In the genomic region with DNA sequence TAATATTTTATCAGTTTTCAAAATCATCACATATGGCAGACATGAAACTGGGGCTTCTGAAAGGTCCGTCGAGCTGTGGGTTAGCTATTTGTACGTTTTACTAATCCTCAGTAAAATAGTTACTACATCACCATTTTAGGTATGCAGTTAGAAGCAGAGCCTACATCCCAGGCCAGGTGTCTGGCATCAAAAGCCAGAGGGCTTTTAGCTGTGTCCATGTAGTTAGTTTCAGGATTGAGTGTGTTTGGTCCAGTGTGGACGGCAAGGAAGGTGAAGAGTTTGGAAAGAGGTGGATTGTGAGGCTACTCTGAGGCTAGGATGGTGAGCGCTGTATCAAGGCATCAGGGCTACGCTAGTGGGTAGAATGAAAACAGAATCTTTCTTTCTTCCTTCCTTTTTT, we compare ENCODE assay signal across 18 mouse cellular contexts. TPM values are rescaled to one million over a fixed set of nuclear protein-coding genes. Genes with fewer than 3 reads are reported as not detected.
DNase-seq lines count a peak whose midpoint lies in the region; ATAC-seq and TF ChIP-seq lines count a peak whose summit lies in the region.
"Had no signal": no experiment of that assay in that cellular context is flagged by ENCODE, and none has a peak within 500 bp of the region (broad histone marks: within the 10 kb centered on the region; RNA-seq: fewer than 3 reads in every experiment).

No protein-coding gene starts in this region.

- H3K4me2 ChIP-seq in hindbrain, embryonic 13.5 days = peak overlapping the region; percentile 93; the same call in 1 of the 2 replicates
- no peak overlapping the region for H3K4me2 ChIP-seq in hindbrain, embryonic 16.5 days (ENCODE audit: low read length)
- H3K4me2 ChIP-seq in limb, embryonic 13.5 days (replicated peaks) = peak overlapping the region; percentile 92; the same call in 1 of the 2 replicates
- peak overlapping the region; percentile 16; the same call in 1 of the 2 replicates for H3K4me2 ChIP-seq in limb, embryonic 14.5 days (replicated peaks; ENCODE audit: low read depth, low read length, severe bottlenecking)

- H3K27ac ChIP-seq in hindbrain, embryonic 13.5 days = no peak overlapping the region
- no peak overlapping the region for H3K27ac ChIP-seq in hindbrain, embryonic 16.5 days (ENCODE audit: low read depth, low read length)
- H3K27ac ChIP-seq in limb, embryonic 13.5 days = no peak overlapping the region
- no peak overlapping the region for H3K27ac ChIP-seq in limb, embryonic 10.5 days
- H3K27ac ChIP-seq in MEL (ENCODE audit: control insufficient read depth, low read depth, low read length) = no peak overlapping the region
- H3K27ac ChIP-seq in limb, embryonic 14.5 days (replicated peaks; ENCODE audit: low read depth, low read length) = no peak overlapping the region
- H3K27ac ChIP-seq: macrophage had no signal

- H3K36me3 ChIP-seq in hindbrain, embryonic 13.5 days = no peaks in the 10 kb centered on the region
- no peaks in the 10 kb centered on the region for H3K36me3 ChIP-seq in hindbrain, embryonic 16.5 days (ENCODE audit: control insufficient read depth, insufficient read depth, low read length)
- no peaks in the 10 kb centered on the region for H3K36me3 ChIP-seq in limb, embryonic 13.5 days
- H3K36me3 ChIP-seq in limb, embryonic 10.5 days = peaks cover 3% of the 10 kb centered on the region; the same call in 1 of the 2 replicates
- peaks cover 12 to 35% of the 10 kb centered on the region in 2 experiments for H3K36me3 ChIP-seq in MEL (ENCODE audit: control insufficient read depth in 1 of 2, insufficient read depth in 2 of 2, low read length in 2 of 2)
- no peaks in the 10 kb centered on the region for H3K36me3 ChIP-seq in limb, embryonic 14.5 days (ENCODE audit: control insufficient read depth, insufficient read depth, low read length)

- H3K4me1 ChIP-seq in hindbrain, embryonic 13.5 days (replicated peaks) = peaks cover 48% of the 10 kb centered on the region
- H3K4me1 ChIP-seq in hindbrain, embryonic 16.5 days (ENCODE audit: control insufficient read depth, insufficient read depth, low read depth, low read length) = peaks cover 24% of the 10 kb centered on the region
- peaks cover 46% of the 10 kb centered on the region for H3K4me1 ChIP-seq in limb, embryonic 13.5 days
- H3K4me1 ChIP-seq in limb, embryonic 10.5 days = peaks cover 35% of the 10 kb centered on the region
- peaks cover 12 to 13% of the 10 kb centered on the region in 2 experiments for H3K4me1 ChIP-seq in MEL (ENCODE audit: control insufficient read depth in 1 of 2, insufficient read depth in 2 of 2, low read length in 2 of 2)
- peaks cover 31% of the 10 kb centered on the region for H3K4me1 ChIP-seq in limb, embryonic 14.5 days (ENCODE audit: control insufficient read depth, insufficient read depth, low read length)

- H3K27me3 ChIP-seq in hindbrain, embryonic 13.5 days = no peaks in the 10 kb centered on the region
- no peaks in the 10 kb centered on the region for H3K27me3 ChIP-seq in hindbrain, embryonic 16.5 days (replicated peaks; ENCODE audit: control insufficient read depth, insufficient read depth, low read length)
- no peaks in the 10 kb centered on the region for H3K27me3 ChIP-seq in limb, embryonic 13.5 days
- peaks cover 8% of the 10 kb centered on the region; the same call in 1 of the 2 replicates for H3K27me3 ChIP-seq in limb, embryonic 10.5 days (ENCODE audit: low read depth, poor library complexity, severe bottlenecking)
- no peaks in the 10 kb centered on the region for H3K27me3 ChIP-seq in MEL (ENCODE audit: control insufficient read depth in 1 of 2, insufficient read depth in 2 of 2, low read length in 2 of 2)
- H3K27me3 ChIP-seq in limb, embryonic 14.5 days (ENCODE audit: control insufficient read depth, insufficient read depth, low read length) = no peaks in the 10 kb centered on the region

- no peak for ATAC-seq in hindbrain, embryonic 13.5 days (ENCODE audit: low FRiP score)
- no peak for ATAC-seq in hindbrain, embryonic 16.5 days
- ATAC-seq in limb, embryonic 13.5 days (ENCODE audit: low FRiP score, low read depth) = no peak
- no peak for ATAC-seq in limb, embryonic 14.5 days (ENCODE audit: low FRiP score, low read depth)
- ATAC-seq: forebrain, embryonic 16.5 days had no signal

- peak overlapping the region; percentile 39; the same call in 1 of the 2 replicates for H3K9ac ChIP-seq in hindbrain, embryonic 13.5 days
- no peak overlapping the region for H3K9ac ChIP-seq in hindbrain, embryonic 16.5 days (ENCODE audit: low read depth, low read length)
- no peak overlapping the region for H3K9ac ChIP-seq in limb, embryonic 13.5 days
- H3K9ac ChIP-seq in MEL (ENCODE audit: control insufficient read depth, low read depth, low read length, poor library complexity, severe bottlenecking) = no peak overlapping the region
- no peak overlapping the region for H3K9ac ChIP-seq in limb, embryonic 14.5 days (ENCODE audit: low read depth, low read length, severe bottlenecking)

- H3K9me3 ChIP-seq in hindbrain, embryonic 13.5 days = no peaks in the 10 kb centered on the region
- no peaks in the 10 kb centered on the region for H3K9me3 ChIP-seq in hindbrain, embryonic 16.5 days (ENCODE audit: control insufficient read depth, low read length)
- no peaks in the 10 kb centered on the region for H3K9me3 ChIP-seq in limb, embryonic 13.5 days
- H3K9me3 ChIP-seq in limb, embryonic 10.5 days (replicated peaks) = no peaks in the 10 kb centered on the region
- no peaks in the 10 kb centered on the region for H3K9me3 ChIP-seq in MEL (replicated peaks; ENCODE audit: insufficient read depth, low read length)
- H3K9me3 ChIP-seq in limb, embryonic 14.5 days (ENCODE audit: control insufficient read depth, low read length) = no peaks in the 10 kb centered on the region
- H3K9me3 ChIP-seq: G1E had no signal

- no peak for TF ChIP-seq CTCF in MEL (IDR thresholded peaks at IDR 0.05 in 2 of 3, conservative IDR thresholded peaks at IDR 0.05 in 1 of 3; ENCODE audit: control insufficient read depth in 1 of 3, insufficient read depth in 1 of 3, low read depth in 2 of 3, low read length in 3 of 3, poor library complexity in 1 of 3, severe bottlenecking in 1 of 3)

- TF ChIP-seq RAD21 in MEL (IDR thresholded peaks at IDR 0.05; ENCODE audit: low read depth, low read length) = no peak

- H3K4me3 ChIP-seq in hindbrain, embryonic 13.5 days = no peak overlapping the region
- H3K4me3 ChIP-seq in hindbrain, embryonic 16.5 days (ENCODE audit: low read length) = no peak overlapping the region
- no peak overlapping the region for H3K4me3 ChIP-seq in limb, embryonic 13.5 days
- H3K4me3 ChIP-seq in limb, embryonic 10.5 days = no peak overlapping the region
- H3K4me3 ChIP-seq in MEL (ENCODE audit: control insufficient read depth in 1 of 2, insufficient read depth in 1 of 2, low read depth in 2 of 2, low read length in 2 of 2) = no peak overlapping the region
- no peak overlapping the region for H3K4me3 ChIP-seq in limb, embryonic 14.5 days (replicated peaks; ENCODE audit: low read length)

- no peak for TF ChIP-seq EP300 in MEL (IDR thresholded peaks at IDR 0.05; ENCODE audit: low read depth in 1 of 2, low read length in 2 of 2)

- DNase-seq in limb, embryonic 10.5 days (ENCODE audit: low spot score) = no peak
- DNase-seq in MEL (ENCODE audit: low read depth, low spot score) = no peak
- DNase-seq in limb, embryonic 14.5 days (ENCODE audit: low spot score) = no peak
- no peak for DNase-seq in spleen, postnatal 10 days (ENCODE audit: low spot score in 2 of 2)
- no peak for DNase-seq in adrenal gland, postnatal 25 days
- DNase-seq: adrenal gland, adult 8-10 months; cerebellum, adult 9-10 months; heart, postnatal 36 days; kidney, adult 11 months; layer of hippocampus, adult 9-11 months; lung, adult 18-20 months; thymus, postnatal 36 days had no signal

- 91% methylated on average over 6 of the region's 6 CpGs for WGBS in hindbrain, embryonic 13.5 days
- 88% methylated on average over 6 of the region's 6 CpGs for WGBS in hindbrain, embryonic 16.5 days
- 69% methylated on average over 6 of the region's 6 CpGs for WGBS in limb, embryonic 13.5 days
- 93% methylated on average over 6 of the region's 6 CpGs for WGBS in limb, embryonic 10.5 days
- 66% methylated on average over 6 of the region's 6 CpGs for WGBS in limb, embryonic 14.5 days

- H3K79me2 ChIP-seq in MEL (ENCODE audit: control insufficient read depth, insufficient read depth, low read length, poor library complexity) = peaks cover 72% of the 10 kb centered on the region

- no peak for TF ChIP-seq POLR2A in MEL (IDR thresholded peaks at IDR 0.05; ENCODE audit: control insufficient read depth in 1 of 2, insufficient read depth in 1 of 2, low read depth in 1 of 2, low read length in 2 of 2, poor library complexity in 1 of 2)
- no peak for TF ChIP-seq POLR2A in limb, embryonic 14.5 days (IDR thresholded peaks at IDR 0.05; ENCODE audit: borderline replicate concordance, extremely low read depth, insufficient read depth, insufficient read length)

TF ChIP-seq in MEL, 35 proteins besides CTCF, POLR2A, EP300 and RAD21:
- 0 out of 2 replicates have a peak, but pooled peaks have one; percentile 23 for TF ChIP-seq GATA1 (IDR thresholded peaks at IDR 0.05; ENCODE audit: low read depth, low read length)
- no peak for TF ChIP-seq USF1 (IDR thresholded peaks at IDR 0.05; ENCODE audit: low read depth, low read length)

RNA-seq across cellular contexts. Expression of gene Usp24, which starts 3.0 kb away (rescaled TPM):
- 6.9 and 7.1 TPM in 2 replicates for polyA plus RNA-seq in hindbrain, embryonic 13.5 days (2015; fragmentation: Nextera tagmentation; extraction: Ambion mirVana)
- polyA plus RNA-seq in hindbrain, embryonic 16.5 days (2015; fragmentation: Nextera tagmentation; extraction: Ambion mirVana) = 5.8 and 7.3 TPM in 2 replicates
- polyA plus RNA-seq in limb, embryonic 13.5 days (2015; fragmentation: Nextera tagmentation; extraction: Ambion mirVana) = 9.0 and 9.4 TPM in 2 replicates
- 7.3 and 7.4 TPM in 2 replicates for polyA plus RNA-seq in limb, embryonic 10.5 days (2016; fragmentation: Nextera tagmentation; extraction: Ambion mirVana)
- 26.9 and 27.0 TPM in 2 replicates for total RNA-seq in MEL (2012; rRNA removed)
- polyA plus RNA-seq in MEL (2012; ENCODE audit: insufficient read depth in 1 of 2, insufficient read length in 2 of 2, low read depth in 1 of 2, low replicate concordance in 2 of 2, missing spikeins in 1 of 2) = 10 to 100 TPM; 31.9 to 40.8 TPM
- 15.7 TPM in 2 replicates for polyA plus RNA-seq in limb, embryonic 14.5 days (2012; rRNA removed)
- polyA plus RNA-seq in limb, embryonic 14.5 days (2014; fragmentation: Nextera tagmentation; extraction: Ambion mirVana) = 12.5 and 16.7 TPM in 2 replicates
- total RNA-seq in adrenal gland, postnatal 25 days (2021) = 41.1 and 46.0 TPM in 2 replicates
